Mouse (Mus musculus) E14TG2a.4 (cell line): ENCODE results near the gene Tldc2.

Source experiments
- H3K27me3 ChIP-seq: 2 replicates; pipeline ENCODE4 v1.6.1; 2014; ENCODE audit warnings: low read length, control low read depth; ENCODE audit not compliant: insufficient read depth
- H3K36me3 ChIP-seq: 2 replicates; pipeline ENCODE4 v1.6.1; 2014; ENCODE audit warnings: low read length, control low read depth; ENCODE audit not compliant: insufficient read depth
- H3K4me1 ChIP-seq: replicated peaks from 2 replicates; pipeline ENCODE4 v1.6.1; 2014; ENCODE audit warnings: low read depth, low read length, control low read depth
- H3K4me3 ChIP-seq: replicated peaks from 2 replicates; pipeline ENCODE4 v1.5.1; 2014; ENCODE audit warnings: mild to moderate bottlenecking, low read length
- H3K9me3 ChIP-seq: 2 replicates; pipeline ENCODE4 v1.6.1; 2014; ENCODE audit warnings: low read length, control low read depth
- CTCF ChIP-seq: conservative IDR thresholded peaks from 2 replicates; pipeline ENCODE4 v1.5.1; 2014; ENCODE audit warnings: low read length
- NANOG ChIP-seq: IDR thresholded peaks from 2 replicates; pipeline ENCODE4 v1.6.1; 2014; ENCODE audit warnings: borderline replicate concordance, low read length, mixed read lengths
- POU5F1 ChIP-seq: IDR thresholded peaks from 2 replicates; pipeline ENCODE4 v1.6.1; 2014; ENCODE audit warnings: low read length, borderline replicate concordance

Gene Tldc2

GRCm38 (mm10) chr2:157057186-157057585 is 29.7 kb upstream of the Tldc2 start:
- TF ChIP-seq POU5F1 (no peak), CTCF (no peak), NANOG (no peak)
- Histone ChIP-seq H3K9me3 (no peaks in the 10 kb centered on the region), H3K36me3 (no peaks in the 10 kb centered on the region)

GRCm38 (mm10) chr2:157057758-157058157 is 29.1 kb upstream of the Tldc2 start:
- TF ChIP-seq NANOG (no peak), POU5F1 (no peak), CTCF (no peak)
- H3K36me3 ChIP-seq = no peaks in the 10 kb centered on the region
- no peaks in the 10 kb centered on the region for H3K9me3 ChIP-seq
- H3K4me1 ChIP-seq = peaks cover 67% of the 10 kb centered on the region
- H3K4me3 ChIP-seq = peak overlapping the region; percentile 79
- H3K27me3 ChIP-seq = no peaks in the 10 kb centered on the region

More at GRCm38 (mm10) chr2:157057186-157057585, 29.7 kb upstream of the Tldc2 start:
- Histone ChIP-seq H3K27me3 (no peaks in the 10 kb centered on the region), H3K4me1 (peaks cover 72% of the 10 kb centered on the region), H3K4me3 (0 out of 2 replicates have a peak overlapping the region, but pooled peaks have one; percentile 20)

GRCm38 (mm10) chr2:157058342-157058998 is 28.4 kb upstream of the Tldc2 start:
- H3K4me3 ChIP-seq = peak overlapping the region; percentile 79
- TF ChIP-seq NANOG (no peak), CTCF (no peak), POU5F1 (no peak)

GRCm38 (mm10) chr2:157059166-157059565 is 27.7 kb upstream of the Tldc2 start:
- peaks cover 71% of the 10 kb centered on the region for H3K4me1 ChIP-seq
- TF ChIP-seq POU5F1 = no peak
- TF ChIP-seq NANOG = no peak
- no peak for TF ChIP-seq CTCF
- peak overlapping the region; percentile 79 for H3K4me3 ChIP-seq
- H3K9me3 ChIP-seq = no peaks in the 10 kb centered on the region
- no peaks in the 10 kb centered on the region for H3K27me3 ChIP-seq
- H3K36me3 ChIP-seq = no peaks in the 10 kb centered on the region

More at GRCm38 (mm10) chr2:157058342-157058998, 28.4 kb upstream of the Tldc2 start:
- Histone ChIP-seq H3K36me3 (no peaks in the 10 kb centered on the region), H3K9me3 (no peaks in the 10 kb centered on the region), H3K4me1 (peaks cover 69% of the 10 kb centered on the region), H3K27me3 (no peaks in the 10 kb centered on the region)

- peaks cover 64% of the 10 kb centered on the region for H3K4me1 ChIP-seq
- no peak for TF ChIP-seq CTCF
- TF ChIP-seq POU5F1 = no peak
- TF ChIP-seq NANOG = no peak
- no peaks in the 10 kb centered on the region for H3K9me3 ChIP-seq
- no peaks in the 10 kb centered on the region for H3K27me3 ChIP-seq
- no peaks in the 10 kb centered on the region for H3K36me3 ChIP-seq
- H3K4me3 ChIP-seq = peak overlapping the region; percentile 32; the same call in 1 of the 2 replicates
These were observed 26.8 kb upstream of the Tldc2 start for GRCm38 (mm10) chr2:157060037-157060436.

GRCm38 (mm10) chr2:157060557-157061305 is 26.1 kb upstream of the Tldc2 start:
- H3K27me3 ChIP-seq = no peaks in the 10 kb centered on the region
- TF ChIP-seq POU5F1 = no peak
- no peak for TF ChIP-seq CTCF
- TF ChIP-seq NANOG = no peak
- H3K4me1 ChIP-seq = peaks cover 64% of the 10 kb centered on the region
- H3K36me3 ChIP-seq = no peaks in the 10 kb centered on the region
- no peaks in the 10 kb centered on the region for H3K9me3 ChIP-seq
- H3K4me3 ChIP-seq = no peak overlapping the region

GRCm38 (mm10) chr2:157063241-157063700 is 23.6 kb upstream of the Tldc2 start:
- Histone ChIP-seq H3K4me3 (no peak overlapping the region), H3K9me3 (no peaks in the 10 kb centered on the region), H3K36me3 (no peaks in the 10 kb centered on the region), H3K27me3 (no peaks in the 10 kb centered on the region), H3K4me1 (peaks cover 49% of the 10 kb centered on the region)
- TF ChIP-seq NANOG (no peak), POU5F1 (no peak), CTCF (no peak)

- no peaks in the 10 kb centered on the region for H3K36me3 ChIP-seq
- TF ChIP-seq POU5F1 = no peak
- no peak for TF ChIP-seq NANOG
- no peak for TF ChIP-seq CTCF
- H3K4me3 ChIP-seq = no peak overlapping the region
- H3K4me1 ChIP-seq = peaks cover 44% of the 10 kb centered on the region
- no peaks in the 10 kb centered on the region for H3K9me3 ChIP-seq
- H3K27me3 ChIP-seq = no peaks in the 10 kb centered on the region
These were observed 22.7 kb upstream of the Tldc2 start for GRCm38 (mm10) chr2:157064136-157064535.
